Mouse (Mus musculus): ENCODE results near the gene Il2ra.

Gene Il2ra

DNA sequence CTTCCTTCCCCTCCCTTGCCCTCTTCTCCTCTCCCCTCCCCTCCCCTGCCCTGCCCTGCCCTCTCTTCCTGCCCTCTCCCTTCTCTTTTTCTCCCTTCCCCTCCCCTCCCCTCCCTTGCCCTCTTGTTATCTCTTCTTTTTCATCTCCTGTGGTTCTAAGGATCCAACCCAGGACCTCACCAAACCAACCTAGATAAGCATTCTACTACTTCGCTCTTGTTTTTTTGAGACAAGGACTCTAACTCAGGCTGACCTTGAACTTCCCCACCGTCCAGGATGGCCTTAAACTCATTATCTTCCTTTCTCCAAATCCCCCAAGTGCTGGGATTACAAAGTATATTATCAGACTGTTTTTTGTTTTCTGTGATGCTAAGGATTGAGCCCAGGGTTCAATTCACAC is 10.2 kb downstream of the Il2ra start:
- no peak for DNase-seq (ENCODE audit: low read depth in 1 of 2, low spot score in 2 of 2)

DNA sequence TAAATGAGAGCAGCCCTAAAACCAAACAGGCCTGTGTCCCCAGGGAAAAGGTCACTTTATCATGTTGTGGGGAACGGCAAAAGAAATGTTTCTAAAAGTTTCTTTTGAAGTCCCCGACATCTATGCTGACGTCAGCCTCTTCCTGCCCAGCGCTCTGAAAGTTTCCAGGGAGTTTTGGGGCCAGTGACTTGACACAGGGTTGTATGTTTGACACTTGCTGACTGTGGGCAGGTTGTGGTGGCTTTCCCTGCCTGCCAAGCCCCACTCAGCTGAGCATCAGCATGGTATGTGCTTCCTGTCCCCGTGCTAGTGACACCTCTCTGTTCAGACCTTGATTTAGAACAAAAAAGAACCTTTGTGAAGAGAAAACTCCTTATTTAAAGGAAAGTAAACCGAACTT is 10.7 kb downstream of the Il2ra start:
- no peak for DNase-seq (ENCODE audit: low read depth in 1 of 2, low spot score in 2 of 2)

GRCm38 (mm10) chr2:11653780-11654179 is 11.2 kb downstream of the Il2ra start:
- no peak for DNase-seq (ENCODE audit: low read depth in 1 of 2, low spot score in 2 of 2)

- no peak for DNase-seq (ENCODE audit: low read depth in 1 of 2, low spot score in 2 of 2)
Measured at GRCm38 (mm10) chr2:11654990-11655931, 12.7 kb downstream of the Il2ra start.

DNA sequence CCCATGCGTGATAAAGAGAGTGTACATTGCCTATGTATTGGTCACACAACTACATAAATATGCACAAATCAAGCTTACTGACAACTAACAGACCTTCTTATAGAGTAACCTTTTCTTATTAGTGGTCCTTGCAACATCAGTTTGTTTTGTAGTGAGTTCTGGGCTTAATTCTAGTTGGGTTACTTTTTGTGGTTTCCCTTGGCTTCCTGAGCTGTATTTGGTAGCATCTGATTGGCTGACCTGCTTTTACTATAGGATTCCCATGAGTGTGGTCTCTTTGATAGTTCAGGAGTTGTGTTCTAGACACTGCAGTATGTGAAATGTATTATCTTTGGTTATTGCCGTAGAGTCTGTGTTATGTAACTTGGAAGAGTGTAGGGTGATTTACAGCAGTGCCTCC is 15.0 kb downstream of the Il2ra start:
- DNase-seq (ENCODE audit: low read depth in 1 of 2, low spot score in 2 of 2) = no peak

GRCm38 (mm10) chr2:11659263-11659662 is 16.7 kb downstream of the Il2ra start:
- no peak for DNase-seq (ENCODE audit: low read depth in 1 of 2, low spot score in 2 of 2)

- no peak for DNase-seq (ENCODE audit: low read depth in 1 of 2, low spot score in 2 of 2)
Measured at GRCm38 (mm10) chr2:11662143-11662906, 19.7 kb downstream of the Il2ra start.

GRCm38 (mm10) chr2:11662907-11663230 is 20.3 kb downstream of the Il2ra start:
- no peak for DNase-seq (ENCODE audit: low read depth in 1 of 2, low spot score in 2 of 2)

- DNase-seq (ENCODE audit: low read depth in 1 of 2, low spot score in 2 of 2) = peak; percentile 42 to 66
Measured at GRCm38 (mm10) chr2:11663961-11664360, 21.4 kb downstream of the Il2ra start.

DNA sequence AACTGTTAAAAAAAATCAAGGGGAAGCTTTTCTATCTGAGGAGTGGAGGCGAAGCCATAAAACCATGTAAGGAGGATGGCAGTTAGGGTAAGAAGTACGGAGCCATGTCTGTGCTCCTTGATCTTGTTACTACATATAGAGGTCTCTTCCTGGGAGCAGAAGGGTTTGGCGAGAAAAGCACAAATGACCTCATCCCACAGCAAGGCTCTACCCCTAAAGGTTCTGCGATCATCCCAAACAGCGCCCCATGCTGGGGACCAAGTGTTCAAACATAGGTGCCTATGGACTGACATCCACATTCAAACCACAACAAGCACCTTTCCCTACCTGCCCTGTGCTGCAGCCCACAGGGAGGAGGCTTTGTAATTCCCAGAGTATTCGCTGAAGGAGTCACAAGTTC is 21.8 kb downstream of the Il2ra start:
- DNase-seq (ENCODE audit: low read depth in 1 of 2, low spot score in 2 of 2) = no peak

DNA sequence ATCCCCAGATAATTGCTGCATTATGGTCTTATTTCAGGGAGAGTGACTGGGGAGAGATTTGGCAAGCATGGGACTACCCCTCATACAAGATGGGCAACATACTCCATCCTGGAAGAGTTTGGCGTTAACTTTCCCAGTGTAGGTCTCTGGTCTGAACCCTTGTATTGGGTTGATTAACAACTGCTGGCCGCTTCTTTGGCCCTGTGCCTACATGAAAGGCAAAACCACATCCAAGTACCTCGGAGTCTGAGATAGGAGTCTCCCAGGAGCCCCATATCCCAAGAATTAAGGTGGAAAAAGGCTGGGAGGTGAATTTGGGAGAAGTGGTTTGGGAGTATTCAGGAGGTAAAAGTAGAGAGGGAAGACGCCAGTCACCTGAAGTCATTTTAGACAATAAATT is 22.2 kb downstream of the Il2ra start:
- DNase-seq (ENCODE audit: low read depth in 1 of 2, low spot score in 2 of 2) = no peak

DNA sequence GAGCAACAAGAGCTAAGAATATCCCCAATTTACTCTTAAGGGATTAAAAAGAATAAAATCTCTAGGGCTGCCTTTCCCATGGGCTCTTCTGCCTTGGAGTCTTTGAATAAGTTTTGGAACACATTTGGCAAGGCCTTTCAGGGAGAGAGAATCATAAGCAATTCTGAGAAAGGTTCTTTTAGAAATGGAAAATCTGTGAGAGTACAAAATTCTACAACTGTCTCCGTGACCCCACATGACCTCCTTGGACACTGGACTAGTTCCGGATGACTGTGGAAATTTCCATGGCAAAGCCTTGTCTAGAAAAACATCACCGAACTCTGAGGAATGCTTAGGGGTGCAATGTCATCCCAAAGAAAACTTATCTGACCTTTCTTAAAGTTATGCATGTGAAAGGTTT is 22.7 kb downstream of the Il2ra start:
- DNase-seq (ENCODE audit: low read depth in 1 of 2, low spot score in 2 of 2) = no peak

DNA sequence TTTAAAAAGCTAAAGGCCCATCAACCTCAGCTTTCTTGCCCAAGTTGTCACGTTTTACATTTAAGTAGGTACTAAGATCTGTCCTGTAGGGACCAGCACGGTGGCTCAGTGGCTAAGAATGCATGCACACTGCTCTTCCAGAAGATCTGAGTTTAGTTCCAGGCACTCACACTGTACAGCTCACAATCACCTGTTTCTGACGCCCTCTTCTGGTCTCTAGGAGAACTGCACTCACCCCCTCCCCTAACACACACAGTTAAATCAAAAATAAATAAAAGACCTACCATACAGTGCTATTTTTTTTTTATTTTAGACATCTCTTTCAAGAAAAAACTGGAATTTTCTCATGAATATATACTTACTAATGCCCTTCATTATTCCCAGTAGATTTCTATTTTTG is 29.5 kb downstream of the Il2ra start:
- no peak for DNase-seq (ENCODE audit: low read depth in 1 of 2, low spot score in 2 of 2)

DNA sequence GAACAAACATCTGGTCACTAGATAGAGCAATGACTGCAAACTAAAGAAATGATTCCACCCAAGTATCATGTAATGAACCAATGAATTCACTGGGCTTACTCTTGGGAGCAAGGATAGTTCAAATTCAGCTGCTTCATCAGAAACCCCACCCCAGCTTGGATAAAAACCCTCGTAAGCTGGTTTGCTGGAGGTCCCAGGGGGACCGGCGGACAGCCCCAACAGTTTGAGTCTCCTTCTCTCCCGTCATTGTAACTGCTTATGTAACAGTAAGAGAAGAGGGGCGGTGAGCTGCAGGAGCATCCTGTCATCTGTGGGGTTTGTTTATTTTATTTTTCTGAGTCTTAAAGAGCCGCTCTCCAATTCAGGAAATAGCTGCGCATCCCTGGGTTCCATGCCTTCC is 37.0 kb downstream of the Il2ra start:
- DNase-seq (ENCODE audit: low read depth in 1 of 2, low spot score in 2 of 2) = no peak

GRCm38 (mm10) chr2:11682712-11683111 is 40.1 kb downstream of the Il2ra start:
- no peak for DNase-seq (ENCODE audit: low read depth in 1 of 2, low spot score in 2 of 2)

- no peak for DNase-seq (ENCODE audit: low read depth in 1 of 2, low spot score in 2 of 2)
Measured at GRCm38 (mm10) chr2:11686512-11686911, 43.9 kb downstream of the Il2ra start.

GRCm38 (mm10) chr2:11687436-11687835 is 44.8 kb downstream of the Il2ra start:
- DNase-seq (ENCODE audit: low read depth in 1 of 2, low spot score in 2 of 2) = no peak

DNA sequence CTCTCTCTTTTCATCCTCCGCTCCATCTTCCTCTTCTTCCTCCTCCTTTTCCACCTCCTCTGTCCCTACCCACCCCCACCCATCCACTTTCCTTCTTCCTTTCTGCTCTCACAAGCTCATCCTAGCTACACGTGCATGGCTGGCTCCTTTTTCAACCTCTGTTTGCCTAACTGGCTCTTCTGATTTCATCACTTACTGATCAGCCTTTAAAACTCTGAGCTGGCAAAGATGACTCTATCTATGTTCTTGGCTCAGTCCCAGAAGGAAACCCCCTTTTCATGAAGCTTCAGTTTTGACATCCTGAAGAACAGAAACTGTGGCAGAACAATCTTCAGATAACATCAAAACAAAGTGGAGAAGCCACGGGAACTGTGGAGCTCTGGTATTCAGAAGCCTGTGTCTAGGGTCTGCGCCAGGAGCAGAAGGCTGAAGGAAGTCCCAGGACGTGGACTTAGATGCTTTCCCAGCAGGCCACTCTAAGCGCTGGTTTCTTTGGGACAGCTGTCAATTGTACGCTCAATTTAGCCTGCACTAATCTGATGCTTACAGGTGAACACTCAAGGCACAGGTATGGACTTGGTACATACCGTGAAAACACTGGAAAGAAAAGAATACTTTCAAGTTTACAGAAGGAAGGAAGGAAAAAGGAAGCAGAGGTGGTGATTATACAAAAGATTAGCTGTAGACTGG is 47.7 kb downstream of the Il2ra start:
- DNase-seq (ENCODE audit: low read depth in 1 of 2, low spot score in 2 of 2) = no peak

GRCm38 (mm10) chr2:11693352-11693751 is 50.7 kb downstream of the Il2ra start:
- DNase-seq (ENCODE audit: low read depth in 1 of 2, low spot score in 2 of 2) = no peak

- no peak for DNase-seq (ENCODE audit: low read depth in 1 of 2, low spot score in 2 of 2)
Measured at GRCm38 (mm10) chr2:11694104-11694503, 51.5 kb downstream of the Il2ra start.

DNA sequence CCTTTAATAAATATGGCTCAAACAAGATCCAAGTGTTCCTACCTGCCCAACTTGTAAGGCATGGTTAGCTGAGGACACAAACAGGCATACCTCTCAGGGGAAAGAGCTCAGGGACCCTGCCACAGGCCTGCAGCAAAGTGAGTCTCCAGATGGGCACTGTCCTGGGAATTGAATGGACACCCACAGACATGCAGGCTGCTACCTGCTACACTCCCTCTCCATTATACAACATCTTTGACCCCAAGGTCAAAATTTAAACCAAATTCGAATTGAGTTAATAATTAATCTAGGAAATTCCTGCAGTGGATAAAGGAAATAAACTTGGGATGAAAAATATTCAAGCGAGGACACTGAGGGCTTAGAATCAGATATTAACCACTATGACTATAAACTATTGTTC is 53.3 kb downstream of the Il2ra start:
- no peak for DNase-seq (ENCODE audit: low read depth in 1 of 2, low spot score in 2 of 2)

GRCm38 (mm10) chr2:11698994-11699393 is 56.4 kb downstream of the Il2ra start:
- no peak for DNase-seq (ENCODE audit: low read depth in 1 of 2, low spot score in 2 of 2)
